Mouse (Mus musculus) kidney, adult 8-10 months (tissue): Measurements from ENCODE around the gene Ung.
A peak's percentile ranks its signal among the peaks of the same experiment; 100 is the strongest.

ENCODE experiments used
- DNase-seq, 2 experiments: peaks; one replicate each; pipeline ENCODE4 v3.0.0; 2022

Ung gene

GRCm38 (mm10) chr5:114130211-114130605 lies at the start of gene Ung:
Ung (plus strand) TSS chr5:114130386.
- peak in 1 of 2 experiments; percentile 47 for DNase-seq

- no peak for DNase-seq
These were observed 44.7 kb upstream of the Ung start for GRCm38 (mm10) chr5:114085501-114085900.

GRCm38 (mm10) chr5:114087875-114088480 lies 42.2 kb upstream of the Ung start:
- DNase-seq, result no peak

GRCm38 (mm10) chr5:114090421-114091013 lies 39.7 kb upstream of the Ung start:
- no peak for DNase-seq

- peak; percentile 55 to 68 for DNase-seq
These were observed 39.0 kb upstream of the Ung start, which contains the start of gene Svop for GRCm38 (mm10) chr5:114091057-114091807. Svop (minus strand) TSS chr5:114091570.

GRCm38 (mm10) chr5:114099709-114100389 lies 30.3 kb upstream of the Ung start:
- peak; percentile 85 to 93 for DNase-seq

- peak in 1 of 2 experiments; percentile 15 for DNase-seq
These were observed 29.6 kb upstream of the Ung start for GRCm38 (mm10) chr5:114100390-114101099.

GRCm38 (mm10) chr5:114101873-114102272 lies 28.3 kb upstream of the Ung start:
- no peak for DNase-seq

GRCm38 (mm10) chr5:114102807-114103206 lies 27.4 kb upstream of the Ung start:
- no peak for DNase-seq

- no peak for DNase-seq
These were observed 23.7 kb upstream of the Ung start for GRCm38 (mm10) chr5:114106391-114106935.

GRCm38 (mm10) chr5:114113334-114113733 lies 16.9 kb upstream of the Ung start:
- no peak for DNase-seq

- DNase-seq, result no peak
These were observed 15.2 kb upstream of the Ung start for GRCm38 (mm10) chr5:114115030-114115429.

- no peak for DNase-seq
These were observed 13.6 kb upstream of the Ung start for GRCm38 (mm10) chr5:114116586-114116985.

GRCm38 (mm10) chr5:114119806-114120205 lies 10.4 kb upstream of the Ung start:
- DNase-seq, result no peak

- no peak for DNase-seq
These were observed 4.2 kb upstream of the Ung start for GRCm38 (mm10) chr5:114126008-114126407.

- no peak for DNase-seq
These were observed 3.5 kb upstream of the Ung start for GRCm38 (mm10) chr5:114126499-114127244.

- DNase-seq, result peak; percentile 59 to 78
These were observed 2.5 kb upstream of the Ung start, which contains the start of gene Alkbh2 for GRCm38 (mm10) chr5:114127374-114128349. Alkbh2 (minus strand) TSS chr5:114128218.

- DNase-seq, result no peak
These were observed 506 bp upstream of the Ung start for GRCm38 (mm10) chr5:114129550-114130210.

GRCm38 (mm10) chr5:114130698-114131520 lies 723 bp downstream of the Ung start:
- peak; percentile 89 to 92 for DNase-seq
